Comparison of ENCODE assay signal across 18 mouse cellular contexts in the genomic region with DNA sequence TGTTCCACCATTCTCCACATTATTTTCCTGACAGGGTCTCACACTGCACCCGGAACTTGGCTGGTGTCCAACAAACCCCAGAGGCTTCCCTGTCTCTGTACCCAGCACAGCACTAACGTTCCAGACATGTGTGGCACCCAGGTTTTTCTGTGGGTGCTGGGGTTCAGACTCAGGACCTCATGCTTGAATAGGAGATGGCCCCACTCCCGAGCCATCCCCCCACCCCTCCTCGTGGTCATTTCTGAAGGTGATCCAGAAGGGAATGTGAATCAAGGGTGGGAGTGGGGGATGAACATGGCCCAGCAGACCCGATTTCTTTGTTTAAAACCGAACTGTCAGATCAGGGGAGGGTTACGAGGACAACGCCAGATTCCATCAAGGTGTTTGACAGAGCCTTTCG.
DNase-seq lines count a peak whose midpoint lies in the region; ATAC-seq and TF ChIP-seq lines count a peak whose summit lies in the region.
"Had no signal": no experiment of that assay in that cellular context is flagged by ENCODE, and none has a peak within 500 bp of the region (broad histone marks: within the 10 kb centered on the region; RNA-seq: fewer than 3 reads in every experiment).

No protein-coding gene starts in this region.

- H3K4me1 ChIP-seq in heart, embryonic 11.5 days (ENCODE audit: control insufficient read depth, insufficient read depth, low read length) = no peaks in the 10 kb centered on the region
- H3K4me1 ChIP-seq in ES-Bruce4 (ENCODE audit: control insufficient read depth, insufficient read depth, low read length) (no peaks in the 10 kb centered on the region), MEL (ENCODE audit: control insufficient read depth in 1 of 2, insufficient read depth in 2 of 2, low read length in 2 of 2) (no peaks in the 10 kb centered on the region)
- H3K4me1 ChIP-seq in liver, embryonic 11.5 days (replicated peaks; ENCODE audit: control insufficient read depth, insufficient read depth, low read length) = no peaks in the 10 kb centered on the region
- H3K4me1 ChIP-seq: embryonic facial prominence, embryonic 10.5 days; forebrain, embryonic 13.5 days; heart, embryonic 15.5 days; hindbrain, embryonic 12.5 days had no signal

- TF ChIP-seq EP300 in ES-Bruce4 (IDR thresholded peaks at IDR 0.05; ENCODE audit: insufficient read depth, low read depth, low read length) (no peak), MEL (IDR thresholded peaks at IDR 0.05; ENCODE audit: low read depth in 1 of 2, low read length in 2 of 2) (no peak)

- ATAC-seq in heart, embryonic 11.5 days (replicated peaks; ENCODE audit: insufficient number of reproducible peaks, low FRiP score, low TSS enrichment) = peak; percentile 49; the same call in 1 of the 2 replicates
- ATAC-seq in liver, embryonic 11.5 days (replicated peaks; ENCODE audit: low FRiP score) = no peak
- ATAC-seq: forebrain, embryonic 13.5 days; intestine, embryonic 16.5 days had no signal

- no peak for DNase-seq in heart, postnatal 14 days
- peak; percentile 22 for DNase-seq in left cerebral cortex, postnatal 4 days
- no peak for DNase-seq in left cerebral cortex, adult 2 months (ENCODE audit: extremely low spot score in 1 of 2, low spot score in 2 of 2)
- peak; percentile 40 for DNase-seq in MEL (ENCODE audit: low read depth, low spot score)
- DNase-seq in liver, embryonic 11.5 days (ENCODE audit: low spot score) = no peak
- DNase-seq: adrenal gland, postnatal 14 days; cerebellum, adult 11-12 months; cerebellum, adult 9-11 months; forebrain, postnatal 0 days; gastrocnemius, postnatal 14 days had no signal

- no peak for TF ChIP-seq CTCF in left cerebral cortex, adult 2 months (IDR thresholded peaks at IDR 0.05)
- TF ChIP-seq CTCF in ES-Bruce4 (IDR thresholded peaks at IDR 0.05; ENCODE audit: low read depth, low read length) (no peak), MEL (IDR thresholded peaks at IDR 0.05 in 2 of 3, conservative IDR thresholded peaks at IDR 0.05 in 1 of 3; ENCODE audit: control insufficient read depth in 1 of 3, insufficient read depth in 1 of 3, low read depth in 2 of 3, low read length in 3 of 3, poor library complexity in 1 of 3, severe bottlenecking in 1 of 3) (no peak)

- intact Hi-C loops in heart, postnatal 14 days (cut with DNase I) = no loop called here
- intact Hi-C loops in left cerebral cortex, postnatal 4 days (cut with DNase I) = no loop called here
- intact Hi-C loops in left cerebral cortex, adult 2 months (cut with DNase I) = no loop called here

- TF ChIP-seq RAD21 in MEL (IDR thresholded peaks at IDR 0.05; ENCODE audit: low read depth, low read length) = no peak

- no peaks in the 10 kb centered on the region for H3K36me3 ChIP-seq in heart, embryonic 11.5 days (ENCODE audit: control insufficient read depth, insufficient read depth, low read length)
- H3K36me3 ChIP-seq in ES-Bruce4 (ENCODE audit: control insufficient read depth, insufficient read depth, low read length, poor library complexity, severe bottlenecking) (0 out of 2 replicates have a peak, but pooled peaks cover 10% of the 10 kb centered on the region), MEL (ENCODE audit: control insufficient read depth in 1 of 2, insufficient read depth in 2 of 2, low read length in 2 of 2) (0 out of 4 replicates have a peak, but pooled peaks cover 0 to 1% of the 10 kb centered on the region in 2 experiments)
- H3K36me3 ChIP-seq in liver, embryonic 11.5 days (ENCODE audit: control insufficient read depth, insufficient read depth, low read length) = no peaks in the 10 kb centered on the region
- H3K36me3 ChIP-seq: embryonic facial prominence, embryonic 10.5 days; G1E; heart, embryonic 15.5 days; hindbrain, embryonic 12.5 days had no signal

- TF ChIP-seq POLR2A in ES-Bruce4 (IDR thresholded peaks at IDR 0.05; ENCODE audit: insufficient read depth, low read length) (no peak), MEL (IDR thresholded peaks at IDR 0.05; ENCODE audit: control insufficient read depth in 1 of 2, insufficient read depth in 1 of 2, low read depth in 1 of 2, low read length in 2 of 2, poor library complexity in 1 of 2) (no peak)

- no peak overlapping the region for H3K9ac ChIP-seq in heart, embryonic 11.5 days (ENCODE audit: low read depth, low read length)
- no peak overlapping the region for H3K9ac ChIP-seq in ES-Bruce4 (ENCODE audit: low read depth, poor library complexity, severe bottlenecking)
- no peak overlapping the region for H3K9ac ChIP-seq in MEL (ENCODE audit: control insufficient read depth, low read depth, low read length, poor library complexity, severe bottlenecking)
- H3K9ac ChIP-seq in liver, embryonic 11.5 days (ENCODE audit: low read depth, low read length) = no peak overlapping the region
- H3K9ac ChIP-seq: forebrain, embryonic 13.5 days; forebrain, postnatal 0 days; heart, embryonic 15.5 days; hindbrain, embryonic 12.5 days had no signal

- no peak overlapping the region for H3K4me2 ChIP-seq in heart, embryonic 11.5 days
- no peak overlapping the region for H3K4me2 ChIP-seq in liver, embryonic 11.5 days
- H3K4me2 ChIP-seq: forebrain, embryonic 13.5 days; heart, embryonic 15.5 days; hindbrain, embryonic 12.5 days had no signal

- no peaks in the 10 kb centered on the region for H3K27me3 ChIP-seq in heart, embryonic 11.5 days (ENCODE audit: control insufficient read depth, insufficient read depth, low read length)
- H3K27me3 ChIP-seq in ES-Bruce4 (ENCODE audit: control insufficient read depth, insufficient read depth, low read length, poor library complexity, severe bottlenecking) (no peaks in the 10 kb centered on the region), MEL (ENCODE audit: control insufficient read depth in 1 of 2, insufficient read depth in 2 of 2, low read length in 2 of 2) (no peaks in the 10 kb centered on the region)
- H3K27me3 ChIP-seq in liver, embryonic 11.5 days (replicated peaks; ENCODE audit: control insufficient read depth, insufficient read depth, low read length) = no peaks in the 10 kb centered on the region
- H3K27me3 ChIP-seq: forebrain, embryonic 13.5 days; heart, embryonic 15.5 days; hindbrain, embryonic 12.5 days had no signal

- no peaks in the 10 kb centered on the region for H3K9me3 ChIP-seq in heart, embryonic 11.5 days (replicated peaks; ENCODE audit: control insufficient read depth, low read length)
- peaks cover 28% of the 10 kb centered on the region for H3K9me3 ChIP-seq in ES-Bruce4 (replicated peaks; ENCODE audit: control insufficient read depth, insufficient read depth, low read length, poor library complexity, severe bottlenecking)
- no peaks in the 10 kb centered on the region for H3K9me3 ChIP-seq in MEL (replicated peaks; ENCODE audit: insufficient read depth, low read length)
- no peaks in the 10 kb centered on the region for H3K9me3 ChIP-seq in liver, embryonic 11.5 days (ENCODE audit: control insufficient read depth, low read length)
- H3K9me3 ChIP-seq: forebrain, embryonic 13.5 days; G1E; heart, embryonic 15.5 days; hindbrain, embryonic 12.5 days had no signal

- H3K27ac ChIP-seq in heart, embryonic 11.5 days (ENCODE audit: low read depth, low read length) = no peak overlapping the region
- no peak overlapping the region for H3K27ac ChIP-seq in left cerebral cortex, adult 2 months
- H3K27ac ChIP-seq in ES-Bruce4 (ENCODE audit: insufficient read depth, low read length) (peak overlapping the region; percentile 23), MEL (ENCODE audit: control insufficient read depth, low read depth, low read length) (no peak overlapping the region)
- H3K27ac ChIP-seq in liver, embryonic 11.5 days (ENCODE audit: low read depth, low read length) = no peak overlapping the region
- H3K27ac ChIP-seq: embryonic facial prominence, embryonic 10.5 days; forebrain, embryonic 13.5 days; heart, embryonic 15.5 days; hindbrain, embryonic 12.5 days had no signal

- H3K4me3 ChIP-seq in heart, embryonic 11.5 days (ENCODE audit: low read depth, low read length) = no peak overlapping the region
- no peak overlapping the region for H3K4me3 ChIP-seq in left cerebral cortex, adult 2 months
- H3K4me3 ChIP-seq in ES-Bruce4 (ENCODE audit: low read depth, low read length) = no peak overlapping the region
- H3K4me3 ChIP-seq in MEL (ENCODE audit: control insufficient read depth in 1 of 2, insufficient read depth in 1 of 2, low read depth in 2 of 2, low read length in 2 of 2) = no peak overlapping the region
- H3K4me3 ChIP-seq in liver, embryonic 11.5 days (ENCODE audit: low read depth, low read length) = no peak overlapping the region
- H3K4me3 ChIP-seq: embryonic facial prominence, embryonic 10.5 days; forebrain, embryonic 13.5 days; heart, embryonic 15.5 days; hindbrain, embryonic 12.5 days had no signal

- WGBS in heart, embryonic 11.5 days (ENCODE audit: insufficient replicate concordance) = 80% methylated on average over 9 of the region's 9 CpGs
- 81% methylated on average over 9 of the region's 9 CpGs for WGBS in liver, embryonic 11.5 days

- H3K79me2 ChIP-seq in MEL (ENCODE audit: control insufficient read depth, insufficient read depth, low read length, poor library complexity) = no peaks in the 10 kb centered on the region

TF ChIP-seq in MEL, 35 proteins besides CTCF, POLR2A, EP300 and RAD21:
- TF ChIP-seq HCFC1 (IDR thresholded peaks at IDR 0.05; ENCODE audit: low read depth, low read length) = no peak
- no peak for TF ChIP-seq USF1 (IDR thresholded peaks at IDR 0.05; ENCODE audit: low read depth, low read length)

Comparison
In these comparisons a context has a peak if more than half of its experiments do, and no peak if none do; other contexts are left out.
1. DNase-seq: peak in left cerebral cortex, postnatal 4 days (single experiment) and MEL (single experiment); none in heart, postnatal 14 days (0 of 2), left cerebral cortex, adult 2 months (0 of 2) and liver, embryonic 11.5 days (single experiment).